7 mouse cellular contexts compared by ENCODE assay signal in the genomic region with DNA sequence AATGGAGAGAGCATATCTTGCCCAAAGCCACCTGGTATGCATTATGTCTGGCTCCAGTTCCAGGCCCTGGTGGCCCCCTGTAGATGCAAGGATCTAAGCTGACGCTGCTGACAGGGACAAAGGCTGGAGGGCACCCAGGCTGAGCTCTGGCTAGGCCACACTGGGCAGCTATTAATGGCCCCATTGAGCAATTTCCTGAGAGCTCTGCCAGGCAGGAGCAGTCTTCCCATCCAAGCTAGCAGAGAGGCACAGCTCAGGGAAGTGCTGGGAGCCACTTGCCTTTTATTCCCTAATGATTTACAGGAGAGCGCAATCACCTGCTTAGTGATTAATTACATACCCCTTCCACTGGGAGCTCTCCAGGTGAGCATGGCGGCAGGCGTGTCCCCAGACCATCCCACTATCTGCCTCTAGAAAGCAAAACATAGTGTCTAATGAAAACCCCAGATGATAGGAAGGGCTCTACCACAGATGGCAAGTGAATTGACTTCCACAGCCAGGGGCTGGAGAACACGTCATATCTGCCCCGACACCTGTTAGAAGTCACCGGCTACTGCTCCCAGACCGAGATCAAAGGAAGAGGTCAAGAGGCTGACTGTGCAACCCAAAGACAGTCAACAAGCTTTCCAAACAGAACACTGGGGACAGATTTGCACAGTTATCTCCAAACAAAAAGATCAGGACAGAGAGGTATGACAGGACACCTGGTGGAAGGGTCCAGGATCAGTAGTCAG. TPM values are rescaled to one million over a fixed set of nuclear protein-coding genes. Genes with fewer than 3 reads are reported as not detected.
DNase-seq lines count a peak whose midpoint lies in the region; ATAC-seq and TF ChIP-seq lines count a peak whose summit lies in the region.

No protein-coding gene starts in this region.

- no peaks in the 10 kb centered on the region for H3K27me3 ChIP-seq in intestine, embryonic 16.5 days (replicated peaks; ENCODE audit: control insufficient read depth, insufficient read depth, low read length)
- no peaks in the 10 kb centered on the region for H3K27me3 ChIP-seq in liver, embryonic 14.5 days (ENCODE audit: control insufficient read depth, insufficient read depth, low read length)
- no peaks in the 10 kb centered on the region for H3K27me3 ChIP-seq in midbrain, embryonic 15.5 days (replicated peaks)

- H3K4me2 ChIP-seq in intestine, embryonic 16.5 days (ENCODE audit: low read depth, low read length) = no peak overlapping the region
- no peak overlapping the region for H3K4me2 ChIP-seq in liver, embryonic 14.5 days (ENCODE audit: low read depth)
- H3K4me2 ChIP-seq in midbrain, embryonic 15.5 days = no peak overlapping the region

- no peak for TF ChIP-seq EP300 in liver, embryonic 14.5 days (IDR thresholded peaks at IDR 0.05; ENCODE audit: low read depth)

- WGBS in intestine, embryonic 16.5 days = 65% methylated on average over 8 of the region's 8 CpGs
- WGBS in liver, embryonic 14.5 days (ENCODE audit: insufficient replicate concordance) = 61% methylated on average over 8 of the region's 8 CpGs
- 95% methylated on average over 8 of the region's 8 CpGs for WGBS in midbrain, embryonic 15.5 days

- H3K9ac ChIP-seq in intestine, embryonic 16.5 days (ENCODE audit: low read depth, low read length) = no peak overlapping the region
- H3K9ac ChIP-seq in liver, embryonic 14.5 days (replicated peaks) = no peak overlapping the region
- H3K9ac ChIP-seq in midbrain, embryonic 15.5 days = no peak overlapping the region

- peak overlapping the region; percentile 71 for H3K27ac ChIP-seq in intestine, embryonic 16.5 days (ENCODE audit: low read length)
- no peak overlapping the region for H3K27ac ChIP-seq in liver, embryonic 14.5 days
- no peak overlapping the region for H3K27ac ChIP-seq in midbrain, embryonic 15.5 days

- H3K9me3 ChIP-seq in intestine, embryonic 16.5 days (ENCODE audit: control insufficient read depth, low read length) = no peaks in the 10 kb centered on the region
- H3K9me3 ChIP-seq in liver, embryonic 14.5 days (ENCODE audit: control insufficient read depth, low read length) = no peaks in the 10 kb centered on the region
- no peaks in the 10 kb centered on the region for H3K9me3 ChIP-seq in midbrain, embryonic 15.5 days

- H3K36me3 ChIP-seq in intestine, embryonic 16.5 days (ENCODE audit: control insufficient read depth, insufficient read depth, low read length) = peaks cover 10% of the 10 kb centered on the region
- no peaks in the 10 kb centered on the region for H3K36me3 ChIP-seq in liver, embryonic 14.5 days (replicated peaks; ENCODE audit: control insufficient read depth, insufficient read depth, low read depth)
- no peaks in the 10 kb centered on the region for H3K36me3 ChIP-seq in midbrain, embryonic 15.5 days (replicated peaks)

- peaks cover 23% of the 10 kb centered on the region for H3K4me1 ChIP-seq in intestine, embryonic 16.5 days (ENCODE audit: control insufficient read depth, insufficient read depth, low read length)
- peaks cover 0 to 6% of the 10 kb centered on the region in 2 experiments; a peak in 2 of 4 replicates for H3K4me1 ChIP-seq in liver, embryonic 14.5 days (replicated peaks; ENCODE audit: control insufficient read depth in 2 of 2, insufficient read depth in 2 of 2, low read length in 1 of 2)
- H3K4me1 ChIP-seq in midbrain, embryonic 15.5 days = no peaks in the 10 kb centered on the region

- ATAC-seq in intestine, embryonic 16.5 days = peak; percentile 78
- ATAC-seq in liver, embryonic 14.5 days (ENCODE audit: insufficient read depth) = peak; percentile 78
- ATAC-seq in midbrain, embryonic 15.5 days (replicated peaks) = no peak

- no peak for TF ChIP-seq CTCF in liver, embryonic 14.5 days (IDR thresholded peaks at IDR 0.05; ENCODE audit: low read depth)

- peak; percentile 30 for DNase-seq in 3134 (ENCODE audit: extremely low read depth, insufficient read length, low spot score)
- peak; percentile 41 for DNase-seq in Muller cell, postnatal 12 days (ENCODE audit: inconsistent ontology term)
- DNase-seq in liver, embryonic 14.5 days (ENCODE audit: low read depth in 3 of 3, low spot score in 3 of 3) = peak in 2 of 3 experiments; percentile 27 to 32
- no peak for DNase-seq in neural tube, embryonic 10.5 days (ENCODE audit: extremely low spot score, low spot score)
- no peak for DNase-seq in frontal cortex, postnatal 14 days (ENCODE audit: low spot score in 2 of 2)

- no peak overlapping the region for H3K4me3 ChIP-seq in intestine, embryonic 16.5 days (ENCODE audit: low read length)
- no peak overlapping the region for H3K4me3 ChIP-seq in liver, embryonic 14.5 days (ENCODE audit: insufficient read depth in 1 of 2, low read depth in 2 of 2, low read length in 2 of 2)
- H3K4me3 ChIP-seq in midbrain, embryonic 15.5 days = no peak overlapping the region

RNA-seq across cellular contexts. Expression of gene Lrp5, which starts 12.1 kb away (rescaled TPM):
- polyA plus RNA-seq in intestine, embryonic 16.5 days (2015; fragmentation: Nextera tagmentation; extraction: Ambion mirVana) = 4.2 and 4.4 TPM in 2 replicates
- polyA plus RNA-seq in liver, embryonic 14.5 days (2012; rRNA removed) = 6.8 and 7.4 TPM in 2 replicates
- 2.2 and 2.3 TPM in 2 replicates for polyA plus RNA-seq in liver, embryonic 14.5 days (2014; fragmentation: Nextera tagmentation; extraction: Ambion mirVana)
- polyA plus RNA-seq in midbrain, embryonic 15.5 days (2015; fragmentation: Nextera tagmentation; extraction: Ambion mirVana) = 1.1 and 1.4 TPM in 2 replicates

RNA-seq across cellular contexts. Expression of gene 1810055G02Rik, which starts 33.8 kb away (rescaled TPM):
- 53.8 and 65.6 TPM in 2 replicates for polyA plus RNA-seq in intestine, embryonic 16.5 days (2015; fragmentation: Nextera tagmentation; extraction: Ambion mirVana)
- polyA plus RNA-seq in liver, embryonic 14.5 days (2012; rRNA removed) = 10.8 and 12.1 TPM in 2 replicates
- polyA plus RNA-seq in liver, embryonic 14.5 days (2014; fragmentation: Nextera tagmentation; extraction: Ambion mirVana) = 10.8 and 11.0 TPM in 2 replicates
- polyA plus RNA-seq in midbrain, embryonic 15.5 days (2015; fragmentation: Nextera tagmentation; extraction: Ambion mirVana) = 34.6 and 35.9 TPM in 2 replicates

Comparison
In these comparisons a context has a peak if more than half of its experiments do, and no peak if none do; other contexts are left out.
1. DNase-seq: peak in 3134 (single experiment), Muller cell, postnatal 12 days (single experiment) and liver, embryonic 14.5 days (2 of 3); none in neural tube, embryonic 10.5 days (single experiment) and frontal cortex, postnatal 14 days (0 of 2).